Mouse (Mus musculus): ENCODE results near the gene Enoph1.

- TF ChIP-seq CTCF (IDR thresholded peaks at IDR 0.05; ENCODE audit: extremely low read depth, insufficient read depth, low read length) (no peak), POLR2A (IDR thresholded peaks at IDR 0.05; ENCODE audit: extremely low read depth, insufficient read depth, low read length) (no peak)
Observed at GRCm38 (mm10) chr5:100046096-100046495, 6.3 kb downstream of the Enoph1 start.
